Mouse (Mus musculus) heart, adult 8-10 months (tissue): Measurements from ENCODE around the gene Pde6g. TPM values are rescaled to one million over a fixed set of nuclear protein-coding genes. Genes with fewer than 3 reads are reported as not detected.
"Not testable (repeated sequence)": the region's sequence is repeated elsewhere in the genome, so short reads cannot be mapped to it uniquely, and the experiment has no call there.

Experiments used
- DNase-seq: peaks from one replicate; pipeline ENCODE4 v3.0.0; 2022; ENCODE audit warnings: low spot score
- total RNA-seq, 4 experiments: library from RNA; stranded (reverse); gene quantifications; 2 replicates each; pipeline ENCODE4 v1.2.4; 2022

The Pde6g gene
- total RNA-seq, 4 experiments from 2014 or later = 0.34 to 0.89 (median 0.66) TPM

GRCm38 (mm10) chr11:120422651-120423568 lies 30.4 kb downstream of the Pde6g start:
- DNase-seq = no peak

- no peak for DNase-seq
These were observed 34.7 kb downstream of the Pde6g start for GRCm38 (mm10) chr11:120418592-120418991.

GRCm38 (mm10) chr11:120417852-120418251 lies 35.4 kb downstream of the Pde6g start:
- DNase-seq = no peak

- DNase-seq = not testable (repeated sequence)
These were observed 39.7 kb downstream of the Pde6g start for GRCm38 (mm10) chr11:120413621-120414020.

GRCm38 (mm10) chr11:120406445-120406844 lies 46.9 kb downstream of the Pde6g start:
- no peak for DNase-seq

GRCm38 (mm10) chr11:120405867-120406266 lies 47.4 kb downstream of the Pde6g start:
- no peak for DNase-seq

- DNase-seq = no peak
These were observed 48.5 kb downstream of the Pde6g start for GRCm38 (mm10) chr11:120404814-120405213.

GRCm38 (mm10) chr11:120399319-120399718 lies 54.0 kb downstream of the Pde6g start:
- no peak for DNase-seq

Other genes with a start within 250 kb of the Pde6g start
- 10 to 100 TPM in 2 of 4 experiments, 1 to 10 TPM in 2; 6.2 to 12.6 (median 9.3) TPM for gene Bahcc1, start 220.6 kb downstream of the Pde6g start, total RNA-seq
- 100 to 1,000 TPM; 188 to 320 (median 251) TPM for gene Actg1, start 105.0 kb downstream of the Pde6g start, total RNA-seq
- not detected for gene Fscn2, start 92.0 kb downstream of the Pde6g start, total RNA-seq
- 10 to 100 TPM; 12.1 to 18.3 (median 13.6) TPM for gene Faap100, start 74.7 kb downstream of the Pde6g start, total RNA-seq
- 10 to 100 TPM; 64.3 to 69.6 (median 65.8) TPM for gene Nploc4, start 15.8 kb downstream of the Pde6g start, total RNA-seq
- gene Tspan10, start 10.9 kb downstream of the Pde6g start, total RNA-seq = 1 to 10 TPM in 3 of 4 experiments, under 1 TPM in 1; 0.52 to 2.4 (median 1.4) TPM
- 10 to 100 TPM; 64.4 to 76.6 (median 70.0) TPM for gene Oxld1, start 4.6 kb upstream of the Pde6g start, total RNA-seq
- gene Ccdc137, start 4.6 kb upstream of the Pde6g start, total RNA-seq = 1 to 10 TPM; 5.7 to 8.0 (median 7.1) TPM
- gene Arl16, start 14.1 kb upstream of the Pde6g start, total RNA-seq = 10 to 100 TPM; 10.7 to 12.1 (median 11.8) TPM
- 100 to 1,000 TPM; 233 to 251 (median 242) TPM for gene Mrpl12, start 31.1 kb upstream of the Pde6g start, total RNA-seq
- gene Slc25a10, start 38.3 kb upstream of the Pde6g start, total RNA-seq = 10 to 100 TPM; 13.7 to 19.4 (median 16.0) TPM
- 1 to 10 TPM in 1 of 4 experiments, under 1 TPM in 3; 0.69 to 1.0 (median 0.78) TPM for gene Gcgr, start 77.2 kb upstream of the Pde6g start, total RNA-seq
- gene Mcrip1, start 96.2 kb upstream of the Pde6g start, total RNA-seq = 10 to 100 TPM; 37.5 to 41.0 (median 38.5) TPM
- gene Ppp1r27, start 97.6 kb upstream of the Pde6g start, total RNA-seq = under 1 TPM in 1 of 4 experiments, not detected in 3; 0.34 TPM
- gene P4hb, start 119.8 kb upstream of the Pde6g start, total RNA-seq = 100 to 1,000 TPM; 217 to 256 (median 229) TPM
- 100 to 1,000 TPM; 130 to 152 (median 141) TPM for gene Arhgdia, start 128.1 kb upstream of the Pde6g start, total RNA-seq
- gene Alyref, start 144.9 kb upstream of the Pde6g start, total RNA-seq = 10 to 100 TPM; 32.3 to 51.0 (median 45.7) TPM
- gene Anapc11, start 144.9 kb upstream of the Pde6g start, total RNA-seq = 10 to 100 TPM; 77.9 to 91.8 (median 84.8) TPM
- under 1 TPM in 1 of 4 experiments, not detected in 3; 0.73 TPM for gene Npb, start 155.0 kb upstream of the Pde6g start, total RNA-seq
- gene Pcyt2, start 164.4 kb upstream of the Pde6g start, total RNA-seq = 10 to 100 TPM; 48.1 to 64.4 (median 60.5) TPM
- 10 to 100 TPM in 1 of 4 experiments, 1 to 10 TPM in 3; 6.5 to 10.6 (median 7.6) TPM for gene Sirt7, start 171.7 kb upstream of the Pde6g start, total RNA-seq
- gene Mafg, start 180.1 kb upstream of the Pde6g start, total RNA-seq = 10 to 100 TPM; 33.0 to 47.3 (median 39.2) TPM
- gene Pycr1, start 190.3 kb upstream of the Pde6g start, total RNA-seq = 1 to 10 TPM in 3 of 4 experiments, under 1 TPM in 1; 0.91 to 2.8 (median 1.8) TPM
- gene Myadml2, start 194.7 kb upstream of the Pde6g start, total RNA-seq = 100 to 1,000 TPM in 2 of 4 experiments, 10 to 100 TPM in 2; 90.6 to 123 (median 103) TPM
- under 1 TPM; 0.12 to 0.24 (median 0.13) TPM for gene Notum, start 207.7 kb upstream of the Pde6g start, total RNA-seq
- 10 to 100 TPM; 37.3 to 44.3 (median 41.5) TPM for gene Aspscr1, start 219.5 kb upstream of the Pde6g start, total RNA-seq